Mouse (Mus musculus): ENCODE measurements at regions not wholly inside any gene's neighbourhood (a gene's known extent, or its start where the extent isn't known, plus 50 kb on each side); places are given as distances from the start of the nearest gene placed in this dataset.
A peak's percentile ranks its signal among the peaks of the same experiment; 100 is the strongest.
"Not testable (repeated sequence)": the region's sequence is repeated elsewhere in the genome, so short reads cannot be mapped to it uniquely, and the experiment has no call there.

DNA sequence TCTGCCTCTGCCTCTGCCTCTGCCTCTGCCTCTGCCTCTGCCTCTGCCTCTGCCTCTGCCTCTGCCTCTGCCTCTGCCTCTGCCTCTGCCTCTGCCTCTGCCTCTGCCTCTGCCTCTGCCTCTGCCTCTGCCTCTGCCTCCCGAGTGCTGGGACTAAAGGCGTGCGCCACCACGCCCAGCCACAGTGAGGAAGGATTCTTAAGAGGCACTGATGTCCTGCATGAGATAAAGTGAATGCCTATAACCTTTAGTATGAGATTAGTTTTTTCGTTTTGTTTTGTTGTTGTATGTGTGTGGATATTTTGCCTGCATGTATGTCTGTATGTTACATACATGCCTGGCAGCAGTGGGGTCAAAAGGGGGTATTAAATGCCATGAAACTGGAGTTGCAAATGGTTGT, 63.2 kb downstream of the Hlx start:
- not testable (repeated sequence) for H3K27ac ChIP-seq (ENCODE audit: low read depth, low read length); ATAC-seq; H3K36me3 ChIP-seq (ENCODE audit: control insufficient read depth, insufficient read depth); H3K4me2 ChIP-seq (replicated peaks; ENCODE audit: low read depth); H3K27me3 ChIP-seq (replicated peaks; ENCODE audit: control insufficient read depth, insufficient read depth, low read length); H3K4me3 ChIP-seq (ENCODE audit: low read depth, low read length); H3K9ac ChIP-seq (ENCODE audit: low read depth, low read length); H3K4me1 ChIP-seq (replicated peaks; ENCODE audit: control insufficient read depth, insufficient read depth, low read length); H3K9me3 ChIP-seq (ENCODE audit: control insufficient read depth)
- WGBS = 71% methylated on average over 5 of the region's 5 CpGs

DNA sequence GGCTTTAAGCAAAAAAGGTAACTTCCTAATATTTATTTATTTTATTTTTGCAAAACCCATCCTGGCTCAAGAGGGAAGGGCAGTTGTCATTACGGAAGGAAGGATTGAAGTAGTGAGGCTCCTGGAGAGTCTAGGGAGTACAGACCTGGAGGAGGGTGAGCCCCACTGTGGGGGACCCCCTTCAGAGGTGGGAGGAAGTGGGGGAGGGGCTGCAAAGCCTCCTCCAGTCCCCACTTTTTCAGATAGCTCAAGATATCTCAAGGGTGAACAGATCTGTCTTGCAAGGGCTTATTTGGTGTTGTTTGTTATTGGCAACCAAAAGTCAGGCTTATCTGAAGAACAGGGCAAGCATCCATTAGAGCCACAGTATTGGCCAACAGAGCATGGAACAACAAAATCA, 64.0 kb downstream of the Hlx start:
- Histone ChIP-seq H3K9ac (ENCODE audit: low read depth, low read length) (no peak overlapping the region), H3K9me3 (ENCODE audit: control insufficient read depth) (no peaks in the 10 kb centered on the region), H3K4me2 (replicated peaks; ENCODE audit: low read depth) (no peak overlapping the region), H3K4me3 (ENCODE audit: low read depth, low read length) (no peak overlapping the region), H3K4me1 (replicated peaks; ENCODE audit: control insufficient read depth, insufficient read depth, low read length) (peaks cover 2% of the 10 kb centered on the region; the same call in 1 of the 2 replicates), H3K36me3 (ENCODE audit: control insufficient read depth, insufficient read depth) (no peaks in the 10 kb centered on the region), H3K27me3 (replicated peaks; ENCODE audit: control insufficient read depth, insufficient read depth, low read length) (no peaks in the 10 kb centered on the region), H3K27ac (ENCODE audit: low read depth, low read length) (no peak overlapping the region)
- WGBS = 89% methylated on average over 1 of the region's 1 CpGs
- TF ChIP-seq CTCF (IDR thresholded peaks at IDR 0.05; ENCODE audit: low read depth) = no peak
- ATAC-seq = no peak

- 65% methylated on average over 2 of the region's 2 CpGs for WGBS
- Histone ChIP-seq H3K27me3 (replicated peaks; ENCODE audit: control insufficient read depth, insufficient read depth, low read length) (no peaks in the 10 kb centered on the region), H3K9me3 (ENCODE audit: control insufficient read depth) (no peaks in the 10 kb centered on the region), H3K9ac (ENCODE audit: low read depth, low read length) (no peak overlapping the region), H3K4me3 (ENCODE audit: low read depth, low read length) (no peak overlapping the region), H3K4me1 (replicated peaks; ENCODE audit: control insufficient read depth, insufficient read depth, low read length) (peaks cover 2% of the 10 kb centered on the region; the same call in 1 of the 2 replicates), H3K4me2 (replicated peaks; ENCODE audit: low read depth) (no peak overlapping the region), H3K36me3 (ENCODE audit: control insufficient read depth, insufficient read depth) (no peaks in the 10 kb centered on the region), H3K27ac (ENCODE audit: low read depth, low read length) (no peak overlapping the region)
- ATAC-seq = no peak
- no peak for TF ChIP-seq CTCF (IDR thresholded peaks at IDR 0.05; ENCODE audit: low read depth)
These were observed 64.4 kb downstream of the Hlx start for GRCm38 (mm10) chr1:184668022-184668421.

DNA sequence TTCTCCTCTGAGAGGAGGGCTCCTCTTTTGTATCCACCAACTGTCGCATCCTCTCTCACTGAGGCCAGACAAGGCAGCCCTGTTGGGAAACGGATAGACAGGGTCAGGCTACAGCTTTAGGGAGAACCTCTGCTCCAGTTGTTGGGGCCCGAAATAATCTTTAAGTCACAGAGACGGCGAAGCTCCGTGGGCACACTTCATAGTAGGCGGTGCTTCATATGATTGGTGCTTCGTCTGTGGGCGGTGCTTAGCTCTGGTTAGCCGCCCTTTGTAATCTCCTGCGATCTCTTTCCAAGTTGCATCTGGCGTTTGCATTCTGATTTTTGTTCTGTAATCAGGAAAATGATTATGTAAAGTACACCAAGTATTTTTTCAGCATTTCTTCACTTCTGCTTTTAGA, 67.2 kb downstream of the Hlx start:
- H3K4me1 ChIP-seq (replicated peaks; ENCODE audit: control insufficient read depth, insufficient read depth, low read length) = peaks cover 2% of the 10 kb centered on the region; the same call in 1 of the 2 replicates
- no peak overlapping the region for H3K4me2 ChIP-seq (replicated peaks; ENCODE audit: low read depth)
- H3K9ac ChIP-seq (ENCODE audit: low read depth, low read length) = no peak overlapping the region
- H3K27ac ChIP-seq (ENCODE audit: low read depth, low read length) = no peak overlapping the region
- no peak for TF ChIP-seq CTCF (IDR thresholded peaks at IDR 0.05; ENCODE audit: low read depth)
- no peaks in the 10 kb centered on the region for H3K36me3 ChIP-seq (ENCODE audit: control insufficient read depth, insufficient read depth)
- no peak overlapping the region for H3K4me3 ChIP-seq (ENCODE audit: low read depth, low read length)
- H3K27me3 ChIP-seq (replicated peaks; ENCODE audit: control insufficient read depth, insufficient read depth, low read length) = no peaks in the 10 kb centered on the region
- ATAC-seq = no peak
- no peaks in the 10 kb centered on the region for H3K9me3 ChIP-seq (ENCODE audit: control insufficient read depth)
- WGBS = 79% methylated on average over 12 of the region's 12 CpGs

DNA sequence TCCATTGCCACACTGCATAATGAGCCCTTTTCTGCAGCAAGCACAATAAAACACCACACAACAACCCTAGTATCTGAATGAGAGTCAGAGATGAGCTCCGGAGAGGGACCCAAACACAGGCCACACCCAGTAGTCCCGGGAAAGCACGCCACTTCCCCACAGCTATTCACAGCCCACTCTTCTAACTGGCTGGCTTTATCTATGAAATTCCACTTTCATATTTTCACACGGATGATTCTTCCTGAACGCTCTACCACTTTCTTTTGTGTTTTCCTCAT, 68.4 kb downstream of the Hlx start:
- WGBS = 20% methylated on average over 5 of the region's 5 CpGs
- Histone ChIP-seq H3K4me3 (ENCODE audit: low read depth, low read length) (no peak overlapping the region), H3K27ac (ENCODE audit: low read depth, low read length) (no peak overlapping the region), H3K4me2 (replicated peaks; ENCODE audit: low read depth) (0 out of 2 replicates have a peak overlapping the region, but pooled peaks have one; percentile 17), H3K36me3 (ENCODE audit: control insufficient read depth, insufficient read depth) (no peaks in the 10 kb centered on the region), H3K4me1 (replicated peaks; ENCODE audit: control insufficient read depth, insufficient read depth, low read length) (peaks cover 2% of the 10 kb centered on the region; the same call in 1 of the 2 replicates), H3K9ac (ENCODE audit: low read depth, low read length) (no peak overlapping the region), H3K27me3 (replicated peaks; ENCODE audit: control insufficient read depth, insufficient read depth, low read length) (no peaks in the 10 kb centered on the region), H3K9me3 (ENCODE audit: control insufficient read depth) (no peaks in the 10 kb centered on the region)
- ATAC-seq = no peak
- no peak for TF ChIP-seq CTCF (IDR thresholded peaks at IDR 0.05; ENCODE audit: low read depth)

DNA sequence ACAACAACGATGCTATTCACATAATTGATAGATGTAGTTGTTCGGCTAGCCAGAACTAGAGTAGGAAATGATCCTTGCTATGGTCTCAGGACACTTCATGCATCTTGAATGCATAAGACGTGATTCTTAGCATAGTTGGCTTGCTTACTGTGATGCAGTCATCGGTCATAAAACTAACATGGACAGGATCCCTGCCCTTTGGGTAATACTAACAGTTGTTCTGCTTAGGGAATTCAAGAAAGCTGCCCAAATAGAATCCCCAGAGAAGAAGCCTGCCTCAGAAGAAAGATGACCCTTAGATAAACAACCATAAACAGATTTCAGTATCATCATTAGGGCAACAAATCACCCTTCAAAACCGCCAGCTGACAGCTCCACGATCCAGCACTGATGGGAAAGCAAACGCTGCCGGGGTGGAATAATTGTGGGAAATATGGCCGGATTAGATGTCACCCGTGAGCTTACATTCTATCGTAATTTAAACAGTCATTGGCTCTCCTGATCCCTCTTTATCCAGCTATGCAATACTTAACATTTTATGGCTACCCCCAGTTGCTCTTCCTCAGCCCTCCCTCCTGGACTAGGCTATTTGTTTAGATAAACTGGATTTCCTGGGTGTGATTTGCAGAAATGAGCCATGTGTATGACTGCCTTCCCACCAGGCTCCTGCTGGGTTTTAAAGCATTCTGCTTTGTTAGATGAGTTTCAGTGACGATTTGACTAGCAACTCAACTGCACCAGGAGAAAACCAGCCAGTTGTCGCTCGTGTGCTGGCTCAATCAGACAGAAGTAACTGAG, 68.9 kb downstream of the Hlx start:
- Histone ChIP-seq H3K36me3 (ENCODE audit: control insufficient read depth, insufficient read depth) (no peaks in the 10 kb centered on the region), H3K4me1 (replicated peaks; ENCODE audit: control insufficient read depth, insufficient read depth, low read length) (peaks cover 2% of the 10 kb centered on the region; the same call in 1 of the 2 replicates), H3K4me2 (replicated peaks; ENCODE audit: low read depth) (0 out of 2 replicates have a peak overlapping the region, but pooled peaks have one; percentile 17), H3K9ac (ENCODE audit: low read depth, low read length) (no peak overlapping the region), H3K27ac (ENCODE audit: low read depth, low read length) (no peak overlapping the region), H3K27me3 (replicated peaks; ENCODE audit: control insufficient read depth, insufficient read depth, low read length) (no peaks in the 10 kb centered on the region), H3K4me3 (ENCODE audit: low read depth, low read length) (no peak overlapping the region), H3K9me3 (ENCODE audit: control insufficient read depth) (no peaks in the 10 kb centered on the region)
- TF ChIP-seq CTCF (IDR thresholded peaks at IDR 0.05; ENCODE audit: low read depth) = no peak
- ATAC-seq = no peak
- WGBS = 18% methylated on average over 14 of the region's 14 CpGs

All from intestine, postnatal 0 days (tissue).